Mouse (Mus musculus) adrenal gland, postnatal 14 days (tissue): ENCODE results near the gene 2310011J03Rik. TPM values are rescaled to one million over a fixed set of nuclear protein-coding genes. Genes with fewer than 3 reads are reported as not detected.

Experiments
- microRNA-seq, 2 experiments: library from miRNA; unstranded; fragments of <30 nt; microRNA quantifications; one replicate each; pipeline ENCODE4 v1.2.0; 2021
- total RNA-seq: library from RNA; stranded (reverse); gene quantifications from 2 replicates; pipeline ENCODE4 v1.2.3, GENCODE M21; 2021

2310011J03Rik gene
- total RNA-seq, 1 experiment from 2014 or later = 26.9 TPM

Small RNA genes within 50 kb of the gene (microRNA-seq; reads per million reads assigned to microRNA genes)
- 0.76 to 0.85 reads per million in 2 experiments for gene Mir6911

Other genes starting within 250 kb of the 2310011J03Rik start
- gene Sbno2, start 215.0 kb downstream of the 2310011J03Rik start, total RNA-seq = 52.8 and 52.9 TPM in 2 replicates
- gene Stk11, start 204.7 kb downstream of the 2310011J03Rik start, total RNA-seq = 138 and 147 TPM in 2 replicates
- 920 and 980 TPM in 2 replicates for gene Atp5d, start 181.9 kb downstream of the 2310011J03Rik start, total RNA-seq
- gene Cbarp, start 179.7 kb downstream of the 2310011J03Rik start, total RNA-seq = 69.9 and 137 TPM in 2 replicates
- gene Midn, start 172.3 kb downstream of the 2310011J03Rik start, total RNA-seq = 114 and 140 TPM in 2 replicates
- gene Cirbp, start 154.6 kb downstream of the 2310011J03Rik start, total RNA-seq = 67.6 and 106 TPM in 2 replicates
- 8.6 and 9.5 TPM in 2 replicates for gene 1600002K03Rik, start 147.6 kb downstream of the 2310011J03Rik start, total RNA-seq
- 3.1 and 3.9 TPM in 2 replicates for gene Efna2, start 141.1 kb downstream of the 2310011J03Rik start, total RNA-seq
- gene Mum1, start 94.1 kb downstream of the 2310011J03Rik start, total RNA-seq = 23.8 and 29.9 TPM in 2 replicates
- 426 and 463 TPM in 2 replicates for gene Ndufs7, start 71.4 kb downstream of the 2310011J03Rik start, total RNA-seq
- gene Gamt, start 59.5 kb downstream of the 2310011J03Rik start, total RNA-seq = 138 and 192 TPM in 2 replicates
- gene Dazap1, start 59.1 kb downstream of the 2310011J03Rik start, total RNA-seq = 92.9 and 115 TPM in 2 replicates
- 1,072 and 1,285 TPM in 2 replicates for gene Rps15, start 28.1 kb downstream of the 2310011J03Rik start, total RNA-seq
- 1.5 and 4.4 TPM in 2 replicates for gene Apc2, start 24.6 kb downstream of the 2310011J03Rik start, total RNA-seq
- gene Pcsk4, start 9.0 kb upstream of the 2310011J03Rik start, total RNA-seq = 3.9 and 4.7 TPM in 2 replicates
- gene Reep6, start 9.4 kb upstream of the 2310011J03Rik start, total RNA-seq = 16.0 and 45.2 TPM in 2 replicates
- 8.4 and 10.9 TPM in 2 replicates for gene Adamtsl5, start 27.9 kb upstream of the 2310011J03Rik start, total RNA-seq
- gene Plk5, start 35.9 kb upstream of the 2310011J03Rik start, total RNA-seq = 0.30 and 0.44 TPM in 2 replicates
- gene Mex3d, start 67.1 kb upstream of the 2310011J03Rik start, total RNA-seq = 21.8 and 22.8 TPM in 2 replicates
- gene Mbd3, start 79.0 kb upstream of the 2310011J03Rik start, total RNA-seq = 106 and 116 TPM in 2 replicates
- gene Uqcr11, start 86.3 kb upstream of the 2310011J03Rik start, total RNA-seq = 1,202 and 1,279 TPM in 2 replicates
- gene Tcf3, start 113.1 kb upstream of the 2310011J03Rik start, total RNA-seq = 54.4 and 61.8 TPM in 2 replicates
- gene Onecut3, start 174.3 kb upstream of the 2310011J03Rik start, total RNA-seq = not detected in 2 replicates
- gene Atp8b3, start 218.6 kb upstream of the 2310011J03Rik start, total RNA-seq = 0.19 TPM in 2 replicates
- 40.9 and 46.4 TPM in 2 replicates for gene Rexo1, start 241.0 kb upstream of the 2310011J03Rik start, total RNA-seq